Mouse (Mus musculus): Measurements from ENCODE around the gene Efhd1. TPM values are rescaled to one million over a fixed set of nuclear protein-coding genes. Genes with fewer than 3 reads are reported as not detected.

Efhd1 gene
- polyA plus RNA-seq, 1 experiment = 161 TPM

DNA sequence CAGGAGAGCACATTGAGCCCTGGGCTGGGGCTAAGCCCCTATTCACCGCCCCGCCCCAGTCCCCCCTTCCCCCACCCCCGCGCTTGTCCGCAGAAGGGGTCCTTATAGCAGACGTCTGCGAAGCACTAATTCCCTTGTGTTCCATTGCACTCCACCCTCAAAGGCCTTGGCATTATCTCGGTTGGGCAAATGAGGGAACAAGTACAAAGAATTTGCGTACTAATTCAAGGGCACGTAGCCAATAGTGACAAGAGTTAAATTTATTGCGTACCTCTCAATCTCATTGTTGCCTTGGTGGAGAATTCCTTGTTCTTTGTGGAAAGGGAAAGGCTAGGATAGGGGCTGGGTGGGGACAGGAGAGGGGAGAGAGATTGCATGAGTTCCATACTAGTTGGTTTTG lies 6.5 kb upstream of the Efhd1 start:
- 48% methylated on average over 11 of the region's 11 CpGs for WGBS
- no peaks in the 10 kb centered on the region for H3K27me3 ChIP-seq (replicated peaks; ENCODE audit: control insufficient read depth, insufficient read depth, low read length)
- no peaks in the 10 kb centered on the region for H3K4me1 ChIP-seq (ENCODE audit: control insufficient read depth, insufficient read depth, low read length)
- TF ChIP-seq CTCF (conservative IDR thresholded peaks at IDR 0.05; ENCODE audit: insufficient read depth, insufficient read length, low read depth, low read length) (no peak), POLR2A (IDR thresholded peaks at IDR 0.05; ENCODE audit: low read depth, low read length) (no peak)
- H3K27ac ChIP-seq (ENCODE audit: insufficient read depth, low read depth, low read length) = no peak overlapping the region
- no peak for DNase-seq
- no peaks in the 10 kb centered on the region for H3K36me3 ChIP-seq (ENCODE audit: control insufficient read depth, insufficient read depth, low read length)
- H3K4me3 ChIP-seq (ENCODE audit: insufficient read depth, low read depth, low read length) = no peak overlapping the region

DNA sequence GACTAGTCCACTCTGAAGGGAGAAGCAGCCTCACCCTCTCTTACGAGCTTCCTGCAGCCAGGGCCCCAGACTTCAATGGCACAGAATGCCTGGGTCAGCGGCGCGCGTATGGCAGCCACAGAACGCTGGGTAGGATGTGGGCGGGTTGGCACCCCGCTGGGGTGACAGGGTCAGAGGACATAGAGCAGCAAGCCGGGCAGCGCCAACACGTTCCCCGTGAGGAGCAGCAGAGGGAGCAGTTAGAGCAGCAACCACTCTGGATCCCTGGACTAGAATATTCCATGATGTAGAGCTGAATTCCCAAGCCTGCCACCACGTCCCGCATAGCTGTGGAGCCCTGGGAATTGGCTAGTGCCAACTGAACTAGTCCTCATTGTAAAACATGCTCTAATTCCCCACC lies 5.7 kb upstream of the Efhd1 start:
- Histone ChIP-seq H3K36me3 (ENCODE audit: control insufficient read depth, insufficient read depth, low read length) (no peaks in the 10 kb centered on the region), H3K4me3 (ENCODE audit: insufficient read depth, low read depth, low read length) (no peak overlapping the region), H3K27ac (ENCODE audit: insufficient read depth, low read depth, low read length) (no peak overlapping the region), H3K27me3 (replicated peaks; ENCODE audit: control insufficient read depth, insufficient read depth, low read length) (no peaks in the 10 kb centered on the region), H3K4me1 (ENCODE audit: control insufficient read depth, insufficient read depth, low read length) (no peaks in the 10 kb centered on the region)
- DNase-seq = peak; percentile 75
- no peak for TF ChIP-seq POLR2A (IDR thresholded peaks at IDR 0.05; ENCODE audit: low read depth, low read length)
- peak; percentile 74 for TF ChIP-seq CTCF (conservative IDR thresholded peaks at IDR 0.05; ENCODE audit: insufficient read depth, insufficient read length, low read depth, low read length)
- 6% methylated on average over 14 of the region's 14 CpGs for WGBS

DNA sequence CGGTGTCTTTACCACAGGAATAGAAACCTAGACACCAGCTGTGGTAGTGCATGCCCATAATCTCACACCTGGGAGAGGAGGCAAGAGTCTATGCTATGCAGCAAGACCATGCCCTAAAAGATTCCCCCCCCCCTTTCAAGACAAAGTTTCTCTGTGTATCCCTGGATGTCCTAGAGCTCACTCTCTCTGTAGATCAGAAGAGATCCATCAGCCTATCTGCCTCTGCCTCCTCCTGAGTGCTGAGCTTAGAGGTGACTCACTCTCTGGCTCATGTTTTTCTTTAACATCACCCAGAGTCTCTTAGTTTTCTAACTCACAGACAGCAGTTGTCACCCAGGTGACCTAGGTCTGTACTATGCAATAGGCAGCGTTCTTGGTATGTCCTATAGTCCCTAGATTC lies 4.8 kb upstream of the Efhd1 start:
- Histone ChIP-seq H3K36me3 (ENCODE audit: control insufficient read depth, insufficient read depth, low read length) (no peaks in the 10 kb centered on the region), H3K27me3 (replicated peaks; ENCODE audit: control insufficient read depth, insufficient read depth, low read length) (no peaks in the 10 kb centered on the region), H3K4me1 (ENCODE audit: control insufficient read depth, insufficient read depth, low read length) (peaks cover 3% of the 10 kb centered on the region; the same call in 1 of the 2 replicates), H3K4me3 (ENCODE audit: insufficient read depth, low read depth, low read length) (no peak overlapping the region), H3K27ac (ENCODE audit: insufficient read depth, low read depth, low read length) (no peak overlapping the region)
- no peak for DNase-seq
- no peak for TF ChIP-seq POLR2A (IDR thresholded peaks at IDR 0.05; ENCODE audit: low read depth, low read length)
- TF ChIP-seq CTCF (conservative IDR thresholded peaks at IDR 0.05; ENCODE audit: insufficient read depth, insufficient read length, low read depth, low read length) = no peak
- WGBS = 83% methylated on average over 2 of the region's 2 CpGs

DNA sequence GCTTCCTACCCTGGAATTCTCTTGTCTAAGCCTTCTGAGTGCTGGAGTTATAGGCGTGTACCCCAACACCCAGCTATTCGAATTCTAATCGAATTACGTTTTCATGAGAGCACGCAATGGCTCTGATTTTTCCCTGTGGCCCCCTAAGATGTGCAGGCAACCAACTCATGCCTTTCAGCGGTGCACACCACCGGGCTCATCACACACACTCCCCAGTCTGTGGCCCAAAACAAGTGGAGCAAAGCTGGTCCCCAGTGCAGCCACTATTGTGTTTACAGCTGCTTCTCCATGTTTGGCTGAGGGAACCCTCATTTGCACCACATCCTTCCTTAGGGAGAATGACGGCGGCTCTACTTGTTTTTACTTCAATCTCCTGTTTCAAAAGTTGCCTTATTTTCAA lies 906 bp upstream of the Efhd1 start:
- Histone ChIP-seq H3K4me3 (ENCODE audit: insufficient read depth, low read depth, low read length) (no peak overlapping the region), H3K36me3 (ENCODE audit: control insufficient read depth, insufficient read depth, low read length) (no peaks in the 10 kb centered on the region), H3K27ac (ENCODE audit: insufficient read depth, low read depth, low read length) (no peak overlapping the region), H3K4me1 (ENCODE audit: control insufficient read depth, insufficient read depth, low read length) (peaks cover 8% of the 10 kb centered on the region; the same call in 1 of the 2 replicates), H3K27me3 (replicated peaks; ENCODE audit: control insufficient read depth, insufficient read depth, low read length) (no peaks in the 10 kb centered on the region)
- 22% methylated on average over 9 of the region's 9 CpGs for WGBS
- TF ChIP-seq CTCF (conservative IDR thresholded peaks at IDR 0.05; ENCODE audit: insufficient read depth, insufficient read length, low read depth, low read length) = no peak
- no peak for TF ChIP-seq POLR2A (IDR thresholded peaks at IDR 0.05; ENCODE audit: low read depth, low read length)
- no peak for DNase-seq

DNA sequence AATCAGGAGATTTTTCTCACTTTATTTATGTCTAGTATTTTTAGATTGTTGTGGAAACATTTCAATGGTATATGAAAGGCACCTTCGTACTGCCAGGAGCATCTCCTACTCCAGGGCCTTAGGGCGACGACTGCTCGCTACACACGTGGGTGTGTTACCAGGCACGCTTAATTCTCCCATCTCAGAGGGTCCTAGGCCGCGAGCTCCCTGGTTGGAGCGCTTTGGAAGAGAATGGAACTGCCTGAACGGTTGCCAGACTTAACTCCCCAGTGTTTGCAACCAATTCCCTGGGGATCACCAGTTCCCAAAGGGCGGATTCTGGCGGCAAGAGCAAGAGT lies 398 bp upstream of the Efhd1 start:
- Histone ChIP-seq H3K27ac (ENCODE audit: insufficient read depth, low read depth, low read length) (peak overlapping the region; percentile 5; the same call in 1 of the 2 replicates), H3K27me3 (replicated peaks; ENCODE audit: control insufficient read depth, insufficient read depth, low read length) (no peaks in the 10 kb centered on the region), H3K4me1 (ENCODE audit: control insufficient read depth, insufficient read depth, low read length) (peaks cover 8% of the 10 kb centered on the region; the same call in 1 of the 2 replicates), H3K36me3 (ENCODE audit: control insufficient read depth, insufficient read depth, low read length) (no peaks in the 10 kb centered on the region), H3K4me3 (ENCODE audit: insufficient read depth, low read depth, low read length) (peak overlapping the region; percentile 74)
- DNase-seq = no peak
- TF ChIP-seq CTCF (conservative IDR thresholded peaks at IDR 0.05; ENCODE audit: insufficient read depth, insufficient read length, low read depth, low read length) (no peak), POLR2A (IDR thresholded peaks at IDR 0.05; ENCODE audit: low read depth, low read length) (no peak)
- WGBS = 9% methylated on average over 12 of the region's 12 CpGs

DNA sequence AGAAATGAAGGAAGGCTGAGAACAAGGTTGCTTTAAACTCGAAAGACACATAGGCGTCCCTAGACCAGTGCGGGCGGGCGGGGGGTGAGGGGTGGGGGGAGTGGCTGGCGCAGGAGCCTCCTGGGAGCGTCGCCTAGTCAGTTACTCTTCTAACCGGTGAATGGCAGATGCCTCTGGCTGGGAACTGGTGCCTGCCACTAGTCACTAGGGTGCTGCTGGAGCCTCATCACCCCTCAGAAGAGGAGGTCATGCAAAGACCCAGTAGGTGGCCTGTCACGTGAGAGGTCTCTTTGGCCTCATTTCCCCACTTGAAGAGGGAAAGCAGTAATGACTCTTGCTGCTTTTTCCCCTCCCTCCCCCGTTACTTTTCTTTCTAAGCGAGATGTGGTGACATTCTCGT lies 1.0 kb downstream of the Efhd1 start:
- H3K4me1 ChIP-seq (ENCODE audit: control insufficient read depth, insufficient read depth, low read length) = peaks cover 8% of the 10 kb centered on the region; the same call in 1 of the 2 replicates
- peak; percentile 61 for DNase-seq
- WGBS = 3% methylated on average over 13 of the region's 13 CpGs

DNA sequence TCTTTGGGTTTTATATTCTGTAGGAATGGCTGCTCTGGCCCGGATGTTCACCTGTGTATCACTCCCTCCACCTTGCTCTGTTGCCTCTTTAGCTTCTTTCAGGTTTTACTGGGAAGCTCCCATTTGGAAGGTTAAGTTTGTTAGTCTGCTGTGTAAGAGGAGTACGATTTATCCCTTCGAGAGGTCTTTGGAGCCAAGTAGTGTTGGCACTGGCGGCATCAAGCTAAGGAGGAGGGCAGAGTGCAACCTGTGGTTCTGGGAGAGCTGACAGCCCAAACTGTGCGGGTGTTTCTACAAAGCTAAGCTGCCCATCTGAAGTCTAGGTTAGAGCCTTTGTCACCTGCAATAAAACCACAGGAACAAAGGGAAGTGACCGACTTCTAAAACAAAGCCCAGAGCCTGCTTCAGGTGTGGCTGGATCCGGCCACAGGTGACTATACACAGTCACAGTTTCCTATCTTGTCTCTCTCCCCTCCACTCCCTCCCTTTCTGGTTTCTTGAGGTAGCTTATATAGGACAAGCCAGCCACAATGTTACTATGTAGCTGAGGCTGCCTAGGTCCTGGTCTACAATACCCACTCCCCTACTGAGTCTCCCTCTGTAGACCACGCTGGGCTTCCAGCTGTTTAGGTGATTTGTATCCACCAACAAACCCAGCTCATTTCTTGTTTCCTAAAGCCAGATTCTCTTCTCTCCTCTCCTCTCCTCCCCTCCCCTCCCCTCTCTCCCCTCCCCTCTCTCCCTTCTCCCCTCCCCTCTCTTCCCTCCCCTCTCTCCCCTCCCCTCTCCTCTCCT lies 2.3 kb downstream of the Efhd1 start:
- Histone ChIP-seq H3K27me3 (replicated peaks; ENCODE audit: control insufficient read depth, insufficient read depth, low read length) (no peaks in the 10 kb centered on the region), H3K27ac (ENCODE audit: insufficient read depth, low read depth, low read length) (peak overlapping the region; percentile 88), H3K36me3 (ENCODE audit: control insufficient read depth, insufficient read depth, low read length) (no peaks in the 10 kb centered on the region), H3K4me3 (ENCODE audit: insufficient read depth, low read depth, low read length) (peak overlapping the region; percentile 74), H3K4me1 (ENCODE audit: control insufficient read depth, insufficient read depth, low read length) (peaks cover 11% of the 10 kb centered on the region; the same call in 1 of the 2 replicates)
- TF ChIP-seq CTCF (conservative IDR thresholded peaks at IDR 0.05; ENCODE audit: insufficient read depth, insufficient read length, low read depth, low read length) = no peak
- 31% methylated on average over 8 of the region's 8 CpGs for WGBS
- peak; percentile 62 for DNase-seq

More for the DNA sequence above, 1.0 kb downstream of the Efhd1 start:
- no peaks in the 10 kb centered on the region for H3K36me3 ChIP-seq (ENCODE audit: control insufficient read depth, insufficient read depth, low read length)
- H3K27me3 ChIP-seq (replicated peaks; ENCODE audit: control insufficient read depth, insufficient read depth, low read length) = no peaks in the 10 kb centered on the region
- peak overlapping the region; percentile 74 for H3K4me3 ChIP-seq (ENCODE audit: insufficient read depth, low read depth, low read length)
- peak overlapping the region; percentile 88 for H3K27ac ChIP-seq (ENCODE audit: insufficient read depth, low read depth, low read length)
- TF ChIP-seq CTCF (conservative IDR thresholded peaks at IDR 0.05; ENCODE audit: insufficient read depth, insufficient read length, low read depth, low read length) (no peak), POLR2A (IDR thresholded peaks at IDR 0.05; ENCODE audit: low read depth, low read length) (no peak)

All from kidney, adult 2 months (tissue).